Mouse (Mus musculus) kidney, postnatal 0 days (tissue): ENCODE data around the gene Sufu. TPM values are rescaled to one million over a fixed set of nuclear protein-coding genes. Genes with fewer than 3 reads are reported as not detected.

Experiments used
- ATAC-seq: fragments of 200-750 bp; cut with Nextera tagmentation; replicated peaks from 2 replicates; pipeline ENCODE4 v1.8.0; 2017; ENCODE audit warnings: low read depth, moderate number of reproducible peaks, moderate TSS enrichment, moderate library complexity; ENCODE audit not compliant: low FRiP score
- DNase-seq: peaks from one replicate; pipeline ENCODE4 v3.0.0-alpha.2; 2016; ENCODE audit warnings: low spot score
- H3K27ac ChIP-seq: fragments of 300-500 bp; sonication (generic); 2 replicates; pipeline ENCODE4 v1.5.1; 2014; ENCODE audit warnings: mild to moderate bottlenecking
- H3K27me3 ChIP-seq: fragments of 300-500 bp; sonication (generic); 2 replicates; pipeline ENCODE4 v1.6.1; 2014; ENCODE audit warnings: low read length, mixed read lengths; ENCODE audit not compliant: insufficient read depth
- H3K36me3 ChIP-seq: fragments of 300-500 bp; sonication (generic); 2 replicates; pipeline ENCODE4 v1.6.1; 2014; ENCODE audit warnings: low read length, mixed read lengths; ENCODE audit not compliant: insufficient read depth
- H3K4me1 ChIP-seq: fragments of 300-500 bp; sonication (generic); replicated peaks from 2 replicates; pipeline ENCODE4 v1.6.1; 2014; ENCODE audit warnings: antibody characterized with exemption, low read length, mixed read lengths; ENCODE audit not compliant: insufficient read depth
- H3K4me2 ChIP-seq: fragments of 300-500 bp; sonication (generic); 2 replicates; pipeline ENCODE4 v1.6.1; 2014; ENCODE audit warnings: mild to moderate bottlenecking, low read length, moderate library complexity, mixed read lengths
- H3K4me3 ChIP-seq: fragments of 300-500 bp; sonication (generic); replicated peaks from 2 replicates; pipeline ENCODE4 v1.5.1; 2014; ENCODE audit warnings: low read depth, low read length
- H3K9ac ChIP-seq: fragments of 300-500 bp; sonication (generic); 2 replicates; pipeline ENCODE4 v1.6.1; 2014; ENCODE audit warnings: low read depth, low read length
- H3K9me3 ChIP-seq: fragments of 300-500 bp; sonication (generic); replicated peaks from 2 replicates; pipeline ENCODE4 v1.6.1; 2016; ENCODE audit warnings: low read length, inconsistent platforms, mixed read lengths
- CTCF ChIP-seq: IDR thresholded peaks from 2 replicates; pipeline ENCODE4 v1.5.1; 2016; ENCODE audit warnings: antibody characterized with exemption, low read depth, mild to moderate bottlenecking, moderate library complexity
- WGBS: fragments of 180-500 bp; shearing (Covaris S2); extraction: QIAGEN DNeasy Blood & Tissue Kit; methylation state at CpG from one replicate; pipeline ENCODE4 v1.1.7; 2014; 5-methylcytosine and 5-hydroxymethylcytosine counted together
- polyA plus RNA-seq: library from polyadenylated mRNA; unstranded; fragments of >200 nt; fragmentation: Nextera tagmentation; extraction: Ambion mirVana; gene quantifications from 2 replicates; pipeline ENCODE4 v1.2.1, GENCODE M21; 2015

The Sufu gene
- polyA plus RNA-seq, 1 experiment from 2014 or later, result 30.6 TPM

GRCm38 (mm10) chr19:46533525-46533924, 136.8 kb downstream of the Sufu start:
- 42% methylated on average over 5 of the region's 5 CpGs for WGBS
- Histone ChIP-seq H3K36me3 (no peaks in the 10 kb centered on the region), H3K9ac (no peak overlapping the region), H3K4me3 (no peak overlapping the region), H3K4me1 (peaks cover 56% of the 10 kb centered on the region), H3K9me3 (no peaks in the 10 kb centered on the region), H3K27ac (peak overlapping the region; percentile 86), H3K27me3 (no peaks in the 10 kb centered on the region), H3K4me2 (no peak overlapping the region)
- DNase-seq (no peak), ATAC-seq (no peak)
- TF ChIP-seq CTCF, result no peak

DNA sequence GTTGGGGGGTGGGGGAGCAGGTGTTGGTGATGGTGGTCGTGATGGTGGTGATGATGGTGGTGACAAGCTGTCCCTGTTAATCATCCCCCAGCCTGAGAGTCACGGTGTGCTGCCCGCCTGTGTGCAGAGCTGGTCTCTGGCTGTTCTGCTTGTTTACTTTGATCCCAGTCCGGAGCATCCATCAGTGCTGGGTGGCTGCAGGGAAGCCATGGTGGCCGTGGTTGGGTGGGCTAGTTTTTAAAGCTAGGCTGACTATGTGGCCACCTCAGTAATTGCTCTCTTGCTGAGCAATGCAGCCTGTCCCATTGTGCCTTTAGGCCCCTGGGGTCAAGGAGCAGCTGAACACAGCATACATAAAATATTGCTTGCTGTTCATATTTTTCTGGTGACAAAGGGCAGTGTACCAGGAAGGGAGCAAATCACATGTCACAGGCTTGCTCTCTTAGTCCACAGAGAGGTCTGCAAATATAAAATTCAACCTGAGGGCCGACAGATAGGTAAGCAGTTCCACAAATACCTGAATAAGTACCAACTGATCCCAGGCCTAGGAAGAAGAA, 137.9 kb downstream of the Sufu start:
- Histone ChIP-seq H3K36me3 (no peaks in the 10 kb centered on the region), H3K27ac (peak overlapping the region; percentile 22; the same call in 1 of the 2 replicates), H3K4me2 (no peak overlapping the region), H3K9me3 (no peaks in the 10 kb centered on the region), H3K27me3 (no peaks in the 10 kb centered on the region), H3K4me3 (no peak overlapping the region), H3K9ac (no peak overlapping the region), H3K4me1 (peaks cover 45% of the 10 kb centered on the region)
- DNase-seq (no peak), ATAC-seq (no peak)
- WGBS, result 34% methylated on average over 6 of the region's 6 CpGs
- TF ChIP-seq CTCF, result no peak

DNA sequence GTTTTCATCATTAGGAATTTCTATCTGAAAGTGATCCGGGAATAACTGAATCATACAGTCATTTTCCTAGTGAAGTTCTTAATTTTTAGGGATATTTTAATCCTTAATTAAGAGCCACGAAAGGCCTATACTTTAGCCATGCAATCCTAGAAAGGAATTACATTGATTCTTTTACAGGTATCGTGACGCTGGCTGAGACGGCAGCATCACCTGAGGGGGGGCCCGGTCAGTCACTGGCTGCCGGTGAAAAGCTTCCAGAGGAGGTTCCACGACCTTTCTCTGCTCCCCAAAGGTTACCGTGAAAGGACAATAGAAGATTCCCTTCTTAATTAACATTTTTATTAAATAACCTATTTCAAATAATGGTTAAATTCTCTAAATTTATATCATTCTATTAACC, 140.7 kb downstream of the Sufu start:
- Histone ChIP-seq H3K4me3 (no peak overlapping the region), H3K36me3 (peaks cover 14% of the 10 kb centered on the region), H3K9me3 (no peaks in the 10 kb centered on the region), H3K9ac (no peak overlapping the region), H3K27ac (no peak overlapping the region), H3K4me2 (no peak overlapping the region), H3K27me3 (no peaks in the 10 kb centered on the region), H3K4me1 (peaks cover 19% of the 10 kb centered on the region)
- 93% methylated on average over 9 of the region's 9 CpGs for WGBS
- no peak for ATAC-seq
- TF ChIP-seq CTCF, result no peak
- no peak for DNase-seq

DNA sequence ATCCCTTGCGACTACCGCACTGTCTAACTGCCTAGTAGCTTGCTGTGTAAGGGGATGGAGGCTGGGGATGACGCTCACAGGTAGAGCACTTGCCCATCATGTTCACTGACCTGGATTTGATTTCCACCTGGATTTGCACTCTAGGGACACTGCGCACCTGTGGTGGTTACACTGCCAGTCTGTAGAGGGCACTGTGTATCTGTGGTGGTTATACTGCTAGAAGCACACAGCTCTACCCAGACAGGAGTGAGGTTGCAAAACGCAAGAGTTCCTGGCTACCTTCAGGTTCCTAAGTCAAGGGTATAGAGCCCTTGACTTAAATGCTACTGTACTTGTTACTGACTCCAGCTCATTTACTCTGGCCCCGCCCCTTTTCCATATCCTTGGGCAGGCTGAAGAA, 141.5 kb downstream of the Sufu start:
- H3K4me2 ChIP-seq, result no peak overlapping the region
- ATAC-seq, result no peak
- no peaks in the 10 kb centered on the region for H3K27me3 ChIP-seq
- no peak overlapping the region for H3K4me3 ChIP-seq
- H3K9ac ChIP-seq, result no peak overlapping the region
- WGBS, result 90% methylated on average over 6 of the region's 6 CpGs
- peaks cover 11% of the 10 kb centered on the region; the same call in 1 of the 2 replicates for H3K4me1 ChIP-seq
- no peak for DNase-seq
- peaks cover 15% of the 10 kb centered on the region for H3K36me3 ChIP-seq
- no peaks in the 10 kb centered on the region for H3K9me3 ChIP-seq
- H3K27ac ChIP-seq, result no peak overlapping the region
- peak; percentile 59 for TF ChIP-seq CTCF

Other genes starting within 250 kb of the Sufu start
- gene Pitx3, start 248.6 kb upstream of the Sufu start, polyA plus RNA-seq, result not detected in 2 replicates
- 32.9 and 37.3 TPM in 2 replicates for gene Gbf1, start 244.4 kb upstream of the Sufu start, polyA plus RNA-seq
- gene Nfkb2, start 92.6 kb upstream of the Sufu start, polyA plus RNA-seq, result 8.7 and 8.8 TPM in 2 replicates
- 2.7 and 2.9 TPM in 2 replicates for gene Psd, start 69.7 kb upstream of the Sufu start, polyA plus RNA-seq
- 29.9 and 33.8 TPM in 2 replicates for gene Fbxl15, start 68.7 kb upstream of the Sufu start, polyA plus RNA-seq
- 167 and 173 TPM in 2 replicates for gene Cuedc2, start 58.2 kb upstream of the Sufu start, polyA plus RNA-seq
- 12.0 and 14.0 TPM in 2 replicates for gene Mfsd13a, start 55.8 kb upstream of the Sufu start, polyA plus RNA-seq
- gene 2310034G01Rik, start 46.6 kb upstream of the Sufu start, polyA plus RNA-seq, result 3.5 and 4.0 TPM in 2 replicates
- gene Actr1a, start 1.1 kb upstream of the Sufu start, polyA plus RNA-seq, result 100.0 and 111 TPM in 2 replicates
- 27.8 and 30.5 TPM in 2 replicates for gene Trim8, start 104.8 kb downstream of the Sufu start, polyA plus RNA-seq
- gene Arl3, start 176.3 kb downstream of the Sufu start, polyA plus RNA-seq, result 96.6 and 105 TPM in 2 replicates
- gene Sfxn2, start 176.5 kb downstream of the Sufu start, polyA plus RNA-seq, result 47.1 and 50.0 TPM in 2 replicates
- gene Wbp1l, start 202.2 kb downstream of the Sufu start, polyA plus RNA-seq, result 35.6 and 39.9 TPM in 2 replicates